Mouse (Mus musculus) T-helper 2 cell (primary cell): Measurements from ENCODE around the gene Man2b1.
"Not testable (repeated sequence)": the region's sequence is repeated elsewhere in the genome, so short reads cannot be mapped to it uniquely, and the experiment has no call there.

Experiments
- in situ Hi-C: fragments of 300-600 bp; cut with MboI, MseI; formaldehyde crosslinking; loops from one replicate; pipeline ENCODE4 v1.15.1; 2025; ENCODE audit warnings: high pct_unique_total_duplicates

Man2b1 gene

GRCm38 (mm10) chr8:85116984-85117383 is 33.9 kb downstream of the Man2b1 start:
- in situ Hi-C loops: no loop called here

- in situ Hi-C loops: no loop called here
Observed at GRCm38 (mm10) chr8:85119052-85119981, 36.2 kb downstream of the Man2b1 start.

- in situ Hi-C loops: not testable (repeated sequence)
Observed at GRCm38 (mm10) chr8:85120251-85120650, 37.2 kb downstream of the Man2b1 start.

DNA sequence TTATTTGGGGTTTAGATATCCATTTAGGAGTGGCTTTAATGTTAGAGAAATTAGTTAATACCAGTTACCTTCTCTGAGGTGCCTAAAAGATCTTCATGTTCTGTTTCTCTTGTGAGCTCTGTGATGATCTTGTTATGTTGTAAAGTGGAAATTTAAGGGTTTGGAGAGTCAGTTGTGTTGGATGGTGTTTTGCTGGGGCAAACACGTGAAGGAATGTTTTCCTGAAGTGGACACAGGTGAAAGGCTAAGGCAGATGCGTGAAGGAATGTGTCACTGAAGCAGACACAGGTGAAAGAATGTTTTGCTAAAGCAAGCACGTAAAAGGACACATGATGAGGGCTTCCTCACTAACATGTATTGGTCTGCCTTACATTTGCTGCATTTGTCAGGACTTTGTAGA is 39.9 kb downstream of the Man2b1 start, which contains the start of gene Zfp791:
Gene Zfp791, minus strand, starts transcription at position 101 of the 400 bp plus-strand sequence.
- in situ Hi-C loops: no loop called here

DNA sequence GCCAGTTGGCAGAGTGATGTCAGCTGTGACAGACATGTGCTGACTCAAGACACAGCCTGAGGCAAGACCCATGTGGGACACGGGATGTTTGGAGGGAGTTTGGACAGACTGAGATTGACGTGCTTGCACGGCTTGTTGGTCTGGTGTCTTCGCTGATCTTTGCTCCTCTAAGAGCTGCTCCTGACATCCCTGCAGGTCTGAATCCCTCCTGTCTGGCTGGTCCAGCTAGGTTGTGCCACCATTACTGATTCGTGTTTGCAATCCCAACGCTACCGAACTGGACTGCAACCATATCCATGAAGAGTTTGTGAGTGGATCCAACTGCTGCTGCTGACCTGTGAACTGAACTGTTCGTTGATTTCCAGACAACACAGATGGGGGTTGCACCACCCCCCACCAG is 40.6 kb downstream of the Man2b1 start:
- in situ Hi-C loops: no loop called here

- in situ Hi-C loops: no loop called here
Observed at GRCm38 (mm10) chr8:85132335-85132734, 49.3 kb downstream of the Man2b1 start.

- in situ Hi-C loops: not testable (repeated sequence)
Observed at GRCm38 (mm10) chr8:85135690-85136089, 52.6 kb downstream of the Man2b1 start.

DNA sequence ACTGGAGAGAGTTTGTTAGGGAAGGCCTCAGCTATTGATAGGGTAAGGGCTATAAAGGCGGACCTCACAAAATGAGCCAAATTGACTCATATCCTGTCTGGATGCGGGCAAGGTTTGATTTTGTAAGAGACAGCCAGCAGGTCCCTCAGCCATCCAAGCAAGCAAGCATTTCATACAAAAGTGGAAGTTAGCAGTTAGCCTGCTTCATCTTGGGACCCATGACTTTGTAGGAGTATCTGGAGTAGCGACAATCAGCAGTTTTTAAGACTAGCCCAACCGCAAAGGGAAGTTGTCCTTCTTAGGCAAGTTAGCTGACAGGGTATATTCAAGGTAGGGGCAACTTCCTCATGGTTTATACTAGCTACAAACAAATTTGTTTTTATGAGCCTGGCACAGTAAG is 59.4 kb downstream of the Man2b1 start:
- in situ Hi-C loops: no loop called here
